Mouse (Mus musculus): ENCODE measurements around the gene Kdm3a. TPM values are rescaled to one million over a fixed set of nuclear protein-coding genes. Genes with fewer than 3 reads are reported as not detected.

Kdm3a gene
- total RNA-seq, 2 experiments from 2014 or later = 21.1 to 24.4 TPM

DNA sequence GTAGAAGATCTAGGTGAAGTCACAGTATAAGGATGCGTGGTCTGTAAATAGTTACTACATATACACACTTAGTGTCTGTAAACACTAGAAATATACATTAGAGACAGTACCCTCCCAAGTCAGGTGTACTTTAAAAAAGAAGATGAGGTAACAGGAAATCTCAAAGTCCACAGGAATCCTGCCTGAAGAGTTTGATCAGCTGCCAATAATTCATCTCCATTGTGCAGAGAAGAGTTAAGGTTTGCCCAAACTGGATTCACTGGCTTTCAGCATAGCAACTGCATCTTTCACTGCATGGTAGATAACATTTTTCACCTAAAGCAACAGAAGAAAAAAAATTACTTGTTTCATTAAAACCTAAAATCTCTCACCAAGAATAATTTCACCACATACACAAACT is 43.4 kb downstream of the Kdm3a start:
- no peak for DNase-seq

DNA sequence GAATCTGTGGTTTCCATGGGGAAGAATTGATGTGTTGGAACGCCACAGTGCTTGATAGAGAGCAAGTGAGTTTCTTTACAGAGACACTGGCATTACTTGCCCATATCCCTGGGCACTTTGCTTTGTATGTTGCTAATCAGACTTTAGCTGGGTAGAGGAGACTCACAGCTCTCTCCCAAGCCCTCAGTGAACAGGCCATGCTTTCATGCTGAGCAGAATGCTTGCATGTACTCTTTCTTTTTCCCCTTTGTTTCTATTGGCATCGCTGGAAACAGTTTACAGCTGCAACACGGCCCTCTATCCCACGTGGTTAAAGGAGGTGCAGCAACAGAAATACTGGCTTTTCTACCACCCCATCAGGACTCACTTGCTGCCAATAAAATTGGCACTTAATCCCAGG is 49.6 kb downstream of the Kdm3a start:
- no peak for DNase-seq
- intact Hi-C loops (cut with DNase I) = no loop called here

More for the DNA sequence above, 43.4 kb downstream of the Kdm3a start:
- intact Hi-C loops (cut with DNase I) = no loop called here

DNA sequence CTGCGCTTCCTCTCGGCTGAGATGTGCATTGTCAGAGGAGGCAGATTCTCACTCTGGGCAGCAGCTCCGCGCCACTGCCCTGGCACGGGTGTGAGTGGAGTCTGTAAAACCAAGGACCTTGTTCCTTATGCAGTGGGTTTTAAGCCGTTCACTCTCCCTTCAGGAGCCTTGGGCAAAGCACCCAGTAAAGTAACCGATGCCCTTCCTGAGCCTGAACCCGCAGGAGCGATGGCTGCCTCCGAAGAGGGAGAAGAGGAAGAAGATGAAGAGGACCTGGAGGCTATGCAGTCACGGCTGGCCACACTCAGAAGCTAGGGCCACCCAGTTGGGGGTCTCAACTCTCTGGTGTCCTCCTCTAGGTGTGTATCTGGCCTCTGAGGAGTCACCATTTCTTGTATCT is 53.3 kb downstream of the Kdm3a start:
- intact Hi-C loops (cut with DNase I) = no loop called here
- DNase-seq = no peak

DNA sequence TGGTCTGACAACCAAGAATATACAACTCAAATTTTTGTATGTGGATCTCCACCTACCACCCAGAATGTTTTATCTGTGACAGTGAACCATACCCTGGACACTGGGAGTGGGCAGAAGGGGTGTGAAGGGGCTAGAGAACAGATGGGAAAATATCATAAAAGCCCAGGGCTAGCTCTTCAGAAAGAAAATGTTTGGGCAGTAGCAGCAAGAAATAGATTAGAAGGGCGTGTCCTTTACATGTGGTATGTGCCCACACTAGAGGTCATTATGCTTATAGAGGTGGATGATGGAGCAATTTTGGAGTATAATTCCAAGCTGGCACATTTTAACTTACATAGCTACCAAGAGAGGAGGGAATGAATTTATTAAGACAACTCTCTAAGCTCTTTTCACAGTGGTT is 57.4 kb downstream of the Kdm3a start:
- intact Hi-C loops (cut with DNase I) = no loop called here
- no peak for DNase-seq

DNA sequence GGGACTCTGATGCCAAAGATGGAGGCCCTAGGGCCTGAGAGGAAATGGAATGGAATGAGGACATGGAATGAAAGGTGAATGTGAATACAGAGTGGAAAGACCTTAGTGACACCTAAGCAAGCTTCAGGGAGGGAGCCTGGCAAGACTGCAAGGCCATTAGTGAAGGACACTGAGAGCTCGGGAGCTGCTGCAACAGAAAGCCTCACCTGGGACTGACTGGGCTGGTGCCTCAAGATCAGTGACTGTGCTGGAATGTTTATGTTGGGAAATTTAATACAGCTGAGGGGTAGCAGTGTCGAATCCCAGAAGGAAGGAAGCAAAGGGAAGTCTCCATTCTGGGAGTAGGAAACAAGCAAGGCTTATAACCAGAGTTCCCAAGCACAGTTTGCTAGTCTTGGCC is 63.8 kb downstream of the Kdm3a start:
- intact Hi-C loops (cut with DNase I) = no loop called here
- no peak for DNase-seq

DNA sequence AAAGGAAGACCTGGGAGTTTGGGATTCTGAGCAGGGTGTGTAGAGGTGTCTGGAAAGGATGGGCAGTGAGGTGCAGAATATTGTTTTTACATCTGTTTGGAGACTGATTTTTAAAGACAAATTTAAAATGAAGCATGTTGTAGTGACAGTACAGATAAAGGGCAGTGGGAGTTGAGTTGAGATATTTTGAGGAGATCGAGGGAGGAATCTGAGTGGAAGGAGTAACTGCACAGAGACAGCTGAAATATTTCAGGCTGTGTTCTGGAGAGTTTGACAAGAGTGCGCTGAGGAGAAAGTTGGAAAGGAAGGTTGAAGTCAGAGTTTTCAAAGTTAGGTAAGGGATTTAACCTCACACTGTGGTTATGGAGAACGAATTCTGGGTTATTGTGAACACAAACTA is 64.2 kb downstream of the Kdm3a start:
- DNase-seq = no peak
- intact Hi-C loops (cut with DNase I) = no loop called here

DNA sequence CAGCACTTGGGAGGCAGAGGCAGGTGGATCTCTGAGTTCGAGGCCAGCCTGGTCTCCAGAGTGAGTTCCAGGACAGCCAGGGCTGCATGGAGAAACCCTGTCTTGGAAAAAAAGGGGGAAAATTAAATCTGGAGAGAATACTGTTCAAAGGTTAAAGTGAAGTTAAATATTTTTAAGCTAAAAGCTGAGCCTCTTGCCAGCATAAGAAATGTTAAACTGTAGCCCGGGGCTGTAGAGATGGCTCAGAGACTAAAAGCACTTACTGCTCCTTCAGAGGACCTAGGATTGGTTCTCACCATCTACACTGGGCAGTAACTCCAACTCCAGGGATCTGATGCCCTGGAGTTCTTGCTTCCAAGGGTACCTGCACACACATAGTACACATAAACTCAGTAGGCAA is 76.0 kb downstream of the Kdm3a start:
- intact Hi-C loops (cut with DNase I) = no loop called here
- DNase-seq = no peak

DNA sequence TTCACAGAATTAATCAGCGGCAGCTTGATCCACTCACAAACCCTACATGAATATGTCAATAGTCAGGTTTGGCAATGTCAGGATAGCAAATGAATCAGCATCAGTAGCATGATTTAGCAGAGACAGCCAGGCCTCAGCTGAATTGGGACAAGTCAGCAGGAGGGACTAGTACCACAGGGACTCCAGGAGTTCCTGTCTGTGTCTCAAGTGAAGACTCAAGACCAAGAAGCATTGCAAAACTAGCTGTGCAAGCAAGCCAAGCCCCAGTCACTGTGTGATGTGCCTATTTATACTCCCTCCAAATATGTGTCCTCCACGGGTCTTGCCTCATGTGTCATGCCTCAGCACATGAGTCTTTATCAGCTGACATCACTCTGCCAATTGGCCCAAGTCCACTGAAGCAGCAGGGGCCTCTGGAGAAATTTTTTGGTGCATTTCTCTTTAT is 77.3 kb downstream of the Kdm3a start:
- intact Hi-C loops (cut with DNase I) = no loop called here
- peak; percentile 23 to 36 for DNase-seq

DNA sequence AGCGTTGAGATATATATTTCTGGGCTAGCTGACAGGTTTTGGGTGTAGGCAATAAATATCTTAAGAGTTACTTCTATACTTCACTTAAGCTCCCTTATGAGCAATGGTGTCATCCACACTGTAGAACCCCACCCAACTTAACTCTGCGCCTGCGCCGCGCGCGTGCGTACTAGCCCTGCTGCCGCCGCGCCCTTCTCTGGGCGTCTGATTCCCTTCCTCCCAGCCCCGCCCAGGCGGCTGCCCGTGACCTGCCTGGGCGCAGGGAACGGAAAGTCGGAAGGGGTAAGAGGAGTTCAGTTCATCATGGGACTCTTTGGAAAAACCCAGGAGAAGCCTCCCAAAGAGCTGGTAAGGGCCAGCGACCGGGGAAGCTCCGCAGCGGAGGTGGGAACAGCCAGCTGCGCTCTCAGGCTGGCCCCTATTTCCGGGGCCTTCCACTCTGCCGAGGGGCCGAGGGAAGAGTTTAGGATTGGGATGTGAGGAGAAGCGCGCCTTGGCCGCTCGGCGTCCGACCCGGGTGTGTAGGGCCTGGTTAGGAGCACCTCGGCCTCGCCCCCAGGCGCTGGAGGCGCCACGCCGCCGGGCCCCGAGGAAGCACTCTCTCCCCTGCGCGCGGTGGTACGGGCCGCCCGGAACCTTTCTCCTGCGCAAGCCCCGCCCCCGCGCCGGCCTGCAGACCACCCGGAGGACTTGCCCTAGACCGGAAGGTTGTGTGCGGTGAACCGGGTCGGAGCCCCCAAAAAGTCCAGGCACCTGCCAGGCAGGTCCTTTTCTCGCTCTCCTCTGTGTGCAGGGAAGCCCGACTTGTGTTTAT is 88.9 kb downstream of the Kdm3a start, which contains the start of gene Chmp3:
Gene Chmp3, plus strand, starts transcription at position 112 of the 814 bp plus-strand sequence.
- intact Hi-C loops (cut with DNase I) = loop anchor here (2.0 to 5.0 kb wide), 5 partner anchors 49 to 278 kb away; partner anchors contain the start of genes Kdm3a and Krcc1
- peak; percentile 98 to 99 for DNase-seq

Other genes starting within 250 kb of the Kdm3a start
- gene Rmnd5a, start 192.4 kb downstream of the Kdm3a start, total RNA-seq (2021) = 10 to 100 TPM; 74.7 to 79.6 TPM
- 10 to 100 TPM; 26.1 to 27.0 TPM for gene Rnf103, start 139.1 kb downstream of the Kdm3a start, total RNA-seq (2021)
- 10 to 100 TPM; 49.2 to 54.5 TPM for gene Chmp3, start 89.2 kb downstream of the Kdm3a start, total RNA-seq (2021)
- gene Reep1, start 74.6 kb upstream of the Kdm3a start, total RNA-seq (2021) = 10 to 100 TPM; 14.7 to 17.4 TPM
- gene Mrpl35, start 194.0 kb upstream of the Kdm3a start, total RNA-seq (2021) = 10 to 100 TPM; 48.1 to 48.7 TPM
- 100 to 1,000 TPM; 614 to 663 TPM for gene Immt, start 198.3 kb upstream of the Kdm3a start, total RNA-seq (2021)